Mouse (Mus musculus) right cerebral cortex, adult 2 months (tissue): ENCODE data around the gene Dmac1.
"Not testable (repeated sequence)": the region's sequence is repeated elsewhere in the genome, so short reads cannot be mapped to it uniquely, and the experiment has no call there.

Experiments
- DNase-seq, 2 experiments: peaks; one replicate each; pipeline ENCODE4 v3.0.0; 2021 to 2022; ENCODE audit warnings: low spot score in 2 of 2

The Dmac1 gene

DNA sequence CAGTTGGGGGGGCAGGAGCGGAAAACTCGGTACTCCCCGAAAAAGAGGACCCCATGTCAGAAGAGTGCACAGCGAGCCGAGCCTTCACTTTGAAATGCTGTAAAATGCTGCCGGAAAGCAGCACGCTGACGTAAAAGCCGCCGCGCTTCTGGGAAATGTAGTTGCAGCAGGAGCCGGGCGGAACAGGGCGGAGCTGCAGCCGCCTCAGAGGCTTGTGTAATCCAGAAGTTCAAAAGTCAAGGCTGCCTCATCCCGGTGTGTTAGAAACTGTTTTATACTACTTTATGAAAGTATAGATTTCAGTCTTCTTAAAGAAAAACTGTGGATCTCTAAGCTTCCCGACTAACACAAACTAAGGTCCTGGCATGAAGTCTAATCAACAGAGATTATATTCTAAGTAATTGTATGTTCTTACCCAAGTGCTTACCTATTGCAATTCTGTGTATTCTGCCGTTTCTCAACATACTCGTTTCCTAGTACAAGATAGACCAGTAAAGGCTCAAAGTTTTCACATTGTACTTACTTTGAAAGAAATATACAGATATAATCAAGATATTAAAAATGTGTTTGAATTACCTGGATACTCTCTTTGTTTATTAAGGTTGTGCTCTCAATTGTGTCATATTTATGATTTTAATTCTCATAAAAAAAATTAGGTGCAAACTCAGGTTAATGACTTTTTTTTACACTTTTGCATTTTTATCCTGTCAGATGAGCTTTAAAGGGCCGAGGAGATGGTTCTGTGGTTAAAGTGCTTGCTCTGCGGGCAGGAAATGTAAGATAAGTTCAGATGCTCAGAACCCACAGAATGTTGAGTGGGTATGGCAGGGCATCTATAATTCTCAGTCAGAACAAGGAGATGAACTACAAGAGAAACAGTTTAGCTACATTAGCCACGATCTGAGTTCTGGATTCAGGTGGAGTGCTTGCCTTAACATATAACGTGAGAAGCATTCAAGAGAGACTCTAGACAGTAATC lies at the start of gene Dmac1:
Dmac1 (minus strand) TSS at position 109 of the 979 bp plus-strand sequence.
- peak; percentile 98 to 99 for DNase-seq

DNA sequence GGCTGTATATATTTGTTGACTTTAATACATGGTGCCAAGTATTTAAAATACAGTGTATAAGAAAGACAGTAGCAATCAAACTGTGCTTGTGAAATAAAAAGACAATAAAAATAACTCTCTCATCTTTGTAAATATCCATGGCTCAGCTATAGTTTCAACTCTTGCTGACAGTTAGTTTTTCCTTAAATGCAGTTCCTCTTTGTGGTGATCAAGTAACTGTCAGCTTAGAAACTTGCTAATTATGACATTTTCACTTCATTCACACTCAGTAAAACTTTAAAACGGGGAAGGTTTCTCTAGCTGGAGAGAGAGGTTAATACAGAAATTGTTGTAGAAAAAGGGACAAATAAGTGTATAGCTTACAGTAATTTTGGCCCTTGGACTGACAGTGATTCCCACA lies 37.3 kb upstream of the Dmac1 start:
- DNase-seq, result no peak

DNA sequence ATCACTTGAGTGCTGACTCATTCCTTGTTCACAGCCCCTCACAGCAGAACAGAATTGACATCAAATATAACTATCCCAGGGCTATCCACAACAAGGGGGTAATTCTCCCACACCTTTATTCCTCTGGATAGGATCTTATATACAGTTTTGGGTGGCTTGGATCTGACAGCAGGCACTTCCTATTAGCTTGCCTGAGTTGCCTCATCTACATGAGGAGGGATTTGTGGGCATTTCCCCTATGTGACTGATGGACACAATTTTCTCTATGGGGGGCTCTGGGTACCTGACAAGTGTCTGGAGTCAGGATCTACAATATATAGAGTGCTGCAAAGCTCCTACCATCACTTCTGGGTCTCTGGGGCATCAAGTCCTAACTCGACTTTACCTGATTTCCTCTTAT lies 36.9 kb upstream of the Dmac1 start:
- DNase-seq, result no peak

DNA sequence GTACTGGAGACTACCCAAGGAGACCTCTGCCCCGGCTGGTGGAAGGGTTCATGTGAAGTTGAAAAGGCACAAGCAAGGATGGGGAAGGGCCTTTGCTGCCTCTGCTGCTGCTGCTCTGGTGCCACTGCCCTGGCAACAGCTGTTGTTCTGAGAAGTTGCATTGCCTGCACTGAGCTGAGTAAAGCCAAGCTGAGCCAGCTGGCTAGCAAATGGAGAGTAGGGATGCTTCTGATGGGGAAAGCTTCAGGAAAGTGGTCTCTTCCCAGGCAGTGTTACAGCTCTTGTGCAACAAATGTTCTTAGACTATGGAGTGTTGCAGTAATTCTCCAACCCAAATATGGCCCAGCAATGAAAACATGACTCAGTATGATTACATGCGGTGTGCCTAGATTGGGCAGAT lies 33.8 kb upstream of the Dmac1 start:
- DNase-seq, result no peak

DNA sequence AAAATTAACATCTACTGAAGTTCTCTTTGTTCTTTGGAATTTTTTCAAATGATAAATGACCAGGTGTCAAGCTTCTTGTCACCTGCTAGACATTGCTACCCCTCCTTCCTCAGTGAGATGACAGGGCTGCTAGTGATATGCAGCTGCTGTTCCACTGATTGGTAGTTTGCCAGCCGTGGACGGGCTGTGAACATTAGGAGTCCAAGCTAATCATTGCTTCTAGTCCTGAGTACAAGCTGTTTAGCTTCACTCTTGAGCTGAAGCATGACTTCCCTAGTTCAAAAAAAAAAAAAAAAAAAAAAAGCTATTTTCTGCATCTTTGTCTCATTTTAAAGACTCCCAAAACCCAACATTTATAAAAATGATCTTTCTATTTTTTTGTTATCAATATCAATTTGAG lies 33.2 kb upstream of the Dmac1 start:
- no peak for DNase-seq

DNA sequence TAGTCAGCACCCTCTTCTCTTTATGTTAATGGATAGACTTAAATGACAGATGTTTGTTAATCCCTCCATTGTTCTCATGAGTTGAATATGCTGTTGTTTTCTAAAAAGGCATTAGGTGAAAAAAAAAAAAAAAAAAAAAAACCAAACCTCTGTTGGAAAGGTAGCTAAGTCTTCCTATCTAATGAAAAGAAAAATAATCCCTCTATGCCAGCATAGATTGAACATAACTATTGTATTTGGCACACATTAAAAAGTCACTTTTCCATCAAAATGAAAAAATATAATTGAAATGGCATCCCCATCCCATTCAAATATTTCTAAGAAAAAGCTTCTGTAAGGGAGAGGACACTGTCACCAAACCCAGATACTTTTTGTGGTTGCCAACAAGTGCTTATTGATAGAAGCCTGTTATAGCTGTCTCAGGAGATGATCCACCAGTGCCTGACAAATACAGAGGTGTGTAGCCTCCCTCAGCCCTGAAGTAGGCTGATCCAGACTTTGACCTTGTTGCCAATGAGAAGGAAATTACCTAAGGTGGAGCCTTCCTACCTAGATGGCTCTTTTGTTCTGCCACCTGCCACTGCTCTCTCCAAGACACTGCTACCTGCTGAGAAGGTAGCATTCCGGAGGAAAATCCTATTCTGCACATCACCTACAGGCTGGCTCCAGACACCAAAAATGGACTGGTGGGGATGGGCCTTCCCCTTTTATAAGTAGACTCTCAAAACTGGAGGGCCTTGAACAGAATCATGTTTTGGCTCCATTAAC lies 22.3 kb upstream of the Dmac1 start:
- DNase-seq, result no peak

DNA sequence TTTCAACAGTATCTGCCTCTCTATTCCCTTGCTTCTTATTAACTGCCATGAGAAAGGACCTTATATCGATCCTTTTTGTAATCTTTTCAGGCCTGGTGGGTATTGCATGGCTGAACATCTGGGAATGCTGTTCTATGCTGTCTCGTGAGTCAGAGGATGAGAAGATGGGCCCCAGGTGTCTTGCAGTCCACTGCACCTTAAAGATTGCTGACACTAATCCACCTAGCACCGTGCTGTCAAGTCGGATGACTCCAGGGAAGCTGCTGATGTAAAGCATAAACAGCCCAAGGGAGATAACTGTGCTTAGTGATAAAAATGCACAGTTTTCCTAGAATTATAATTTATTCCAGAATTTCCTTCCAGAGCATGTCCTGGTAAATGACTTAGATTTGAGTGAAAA lies 14.2 kb upstream of the Dmac1 start:
- DNase-seq, result no peak

DNA sequence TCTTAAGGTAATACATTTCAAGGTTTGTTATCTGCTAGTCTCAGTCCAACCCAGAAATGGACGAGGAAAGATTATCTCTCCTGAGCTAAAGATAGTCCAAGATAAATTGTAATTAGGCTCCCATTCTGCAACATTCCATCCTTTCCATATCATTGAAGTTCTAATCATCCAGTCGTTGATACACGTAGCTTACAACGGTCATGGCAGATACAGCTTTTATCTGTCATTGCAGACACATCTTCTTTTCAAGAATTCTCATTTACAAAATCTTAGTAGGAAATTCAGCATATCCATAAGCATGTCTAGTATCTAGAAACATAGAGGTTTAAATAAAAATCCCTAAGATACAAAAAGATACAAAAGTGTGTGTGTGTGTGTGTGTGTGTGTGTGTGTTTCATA lies 13.0 kb upstream of the Dmac1 start:
- no peak for DNase-seq

DNA sequence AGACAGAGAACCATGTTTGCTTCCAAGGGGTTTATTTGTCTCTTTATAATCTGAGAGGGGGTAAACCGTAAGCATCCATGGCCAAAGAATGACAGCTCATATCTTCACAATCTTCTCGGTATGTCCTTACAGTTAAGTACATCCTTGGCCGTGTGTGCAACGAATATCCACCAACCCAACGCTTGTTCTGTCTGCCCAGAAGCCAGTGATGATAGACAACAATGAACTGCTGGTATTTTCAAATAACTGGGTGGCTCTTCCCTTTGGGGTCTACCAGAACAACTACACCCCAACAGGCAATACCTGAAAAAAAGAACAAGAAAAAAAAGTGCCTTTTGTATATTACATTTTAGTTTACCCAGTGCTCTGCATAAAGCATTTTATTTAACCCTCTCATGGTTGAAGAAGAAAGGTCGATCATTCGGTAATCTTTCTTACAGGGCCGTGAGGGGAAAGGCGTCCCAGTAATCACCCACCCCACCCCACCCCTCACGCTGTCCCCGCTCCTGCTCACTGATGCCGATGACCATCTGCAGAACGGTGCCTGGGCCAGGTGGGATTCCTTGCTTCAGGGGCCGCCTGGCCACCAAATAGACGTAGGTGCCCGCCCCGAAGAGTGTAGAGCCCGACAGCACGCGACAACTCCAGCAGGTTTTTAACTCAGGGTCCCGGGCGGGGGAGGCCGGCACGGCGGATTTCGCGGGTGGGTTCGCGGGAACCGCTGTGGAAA lies 473 bp downstream of the Dmac1 start:
- DNase-seq, result no peak

DNA sequence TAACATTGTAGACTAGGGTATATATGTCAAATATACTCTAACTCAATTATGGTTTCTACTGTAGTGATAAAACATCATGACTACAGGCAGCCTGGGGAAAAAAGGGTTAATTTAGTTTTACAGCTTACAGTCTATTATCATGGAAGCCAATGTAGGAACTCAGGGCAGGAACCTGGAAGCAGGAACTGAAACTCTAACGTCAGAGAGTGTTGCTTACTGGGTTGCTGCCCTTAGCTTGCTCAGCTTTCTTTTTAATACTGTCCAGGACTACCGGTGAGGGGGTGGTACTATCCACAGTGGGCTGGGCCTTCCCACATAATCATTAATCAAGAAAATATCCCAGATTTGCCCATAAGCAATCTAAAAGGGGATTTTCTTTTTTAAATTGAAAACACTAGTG lies 2.4 kb downstream of the Dmac1 start:
- no peak for DNase-seq

DNA sequence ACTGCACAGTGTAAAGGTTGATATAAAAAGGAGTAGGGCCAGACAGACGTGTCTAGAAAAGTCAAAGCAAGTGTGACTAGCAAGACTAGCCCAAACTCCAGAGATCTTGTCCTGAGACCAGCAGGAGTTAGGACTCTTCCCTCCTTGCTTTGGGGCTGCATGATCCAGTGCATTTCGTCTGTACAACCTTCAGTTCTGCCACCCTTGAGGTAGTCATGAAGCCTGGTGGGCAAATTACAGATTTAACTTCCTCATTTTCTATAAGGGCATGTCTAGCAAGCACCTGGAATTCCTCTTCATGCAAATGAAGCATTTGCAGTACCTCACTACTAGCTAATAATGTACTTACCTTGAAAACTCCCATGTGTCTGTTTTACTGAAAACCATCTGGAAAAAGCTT lies 10.2 kb downstream of the Dmac1 start:
- no peak for DNase-seq

DNA sequence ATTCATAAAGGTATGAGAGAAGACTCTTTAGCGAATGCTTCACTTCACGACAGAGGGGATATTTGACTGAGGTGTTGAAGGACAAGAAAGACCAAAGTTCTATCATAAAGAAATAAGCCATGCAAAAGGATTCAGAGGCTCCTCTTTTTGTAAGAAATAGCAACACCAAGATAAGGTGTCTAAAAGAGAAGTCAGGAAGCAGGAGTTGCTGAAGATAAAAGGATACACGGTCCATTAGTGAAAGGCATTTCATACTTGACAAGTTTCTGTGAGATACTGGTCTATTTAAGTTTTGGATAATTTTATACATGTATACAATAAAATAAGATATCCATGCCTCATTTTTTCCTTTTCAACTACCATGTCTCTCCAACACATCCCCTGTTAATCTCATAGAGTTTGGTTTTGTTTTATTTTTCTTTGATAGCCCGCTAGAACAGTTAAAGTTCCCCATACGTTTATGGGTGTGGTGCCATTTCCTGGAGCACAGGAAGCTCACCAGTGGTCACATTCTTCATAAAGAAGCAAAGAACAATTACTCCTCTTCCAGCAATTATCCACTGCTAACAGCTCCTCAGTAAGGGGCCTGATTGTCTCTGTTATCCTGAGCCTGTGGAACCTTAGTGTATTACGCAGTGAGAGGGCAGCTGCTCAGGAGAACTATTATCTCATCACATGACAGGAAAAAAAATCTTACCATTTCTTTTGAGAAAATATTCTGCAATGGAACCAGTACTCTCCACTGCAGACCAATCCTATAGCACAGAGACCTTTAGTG lies 11.1 kb downstream of the Dmac1 start:
- DNase-seq, result no peak

DNA sequence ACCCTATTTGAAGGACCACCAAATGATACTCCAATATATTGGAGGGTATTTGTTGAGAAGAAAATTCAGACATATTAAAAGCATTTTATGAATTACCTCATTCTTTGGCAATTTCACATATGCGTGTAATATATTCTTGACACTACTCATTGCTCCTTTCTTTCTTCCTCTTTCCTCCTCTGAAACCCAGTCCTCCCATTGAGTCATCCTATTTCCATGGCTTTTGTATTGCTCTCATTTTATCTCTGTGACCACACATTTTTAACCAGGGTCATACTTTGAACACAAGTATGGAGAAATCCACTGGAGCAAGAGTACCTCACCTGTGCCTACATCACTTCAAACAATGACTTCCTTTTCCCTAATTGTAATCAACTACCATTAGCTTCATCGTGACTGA lies 13.9 kb downstream of the Dmac1 start:
- DNase-seq, result no peak

DNA sequence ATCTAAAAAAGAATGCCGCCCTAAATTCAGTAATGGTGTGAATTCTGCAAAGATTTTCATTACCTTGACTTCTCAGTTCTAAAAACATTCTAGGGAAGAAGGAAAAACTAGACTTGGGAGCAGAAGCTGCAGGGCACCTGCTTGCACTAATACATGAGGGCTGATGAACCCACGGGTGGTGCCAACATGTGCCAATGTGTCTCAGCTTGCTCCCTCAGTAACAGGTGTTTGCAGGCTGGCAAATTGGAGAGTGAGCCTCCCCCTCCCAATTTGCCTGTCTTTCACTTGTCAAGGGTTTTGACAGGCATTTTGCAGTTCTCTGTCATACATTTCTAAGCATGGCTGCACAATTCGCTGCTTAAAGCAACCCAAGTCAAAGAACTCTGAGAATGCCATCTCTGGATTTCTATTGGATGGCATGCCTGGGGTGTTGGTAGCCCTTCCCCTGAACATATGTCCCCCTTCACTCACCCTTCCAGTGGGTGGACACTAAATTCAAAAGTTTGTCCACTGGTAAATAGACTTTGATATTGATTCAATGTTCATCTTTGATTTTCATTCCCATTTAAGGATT lies 14.5 kb downstream of the Dmac1 start:
- no peak for DNase-seq

DNA sequence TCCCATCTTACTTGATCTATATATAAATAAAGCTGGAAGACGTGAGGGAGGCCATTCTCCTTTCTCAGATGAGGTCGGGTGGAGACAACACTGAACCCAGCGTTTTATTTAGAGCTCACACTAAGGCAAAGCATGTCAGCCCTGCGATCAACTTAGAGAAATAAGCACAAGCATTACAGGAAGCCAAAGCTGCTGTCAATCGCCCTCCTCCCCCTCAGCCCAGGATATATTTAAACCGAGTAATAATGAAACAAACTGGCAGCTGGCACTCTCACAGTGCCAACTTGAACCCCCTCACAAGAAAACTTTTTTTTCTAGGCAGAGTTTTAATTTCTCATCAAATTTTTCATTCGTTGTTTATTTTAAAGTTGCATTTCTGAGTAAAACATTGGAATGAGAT lies 15.7 kb downstream of the Dmac1 start:
- peak; percentile 10 to 24 for DNase-seq

DNA sequence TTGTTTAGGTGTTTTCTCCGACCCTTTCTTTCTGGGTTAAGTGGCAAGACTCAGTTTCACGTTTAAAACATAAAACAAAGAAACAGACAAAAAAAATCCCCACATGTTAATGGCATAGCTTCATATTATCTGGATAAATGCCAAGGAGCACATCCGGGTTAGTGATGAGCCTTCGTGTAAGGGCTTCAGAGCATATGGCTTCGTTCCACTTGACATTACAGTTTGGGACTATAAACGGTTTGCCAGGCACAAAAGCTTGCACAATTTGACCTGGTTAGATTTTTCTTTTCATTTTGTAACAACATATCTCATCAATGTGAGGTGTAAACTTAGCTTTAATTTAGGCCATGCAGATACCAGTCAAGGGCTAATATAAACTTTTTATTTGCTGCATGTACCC lies 17.9 kb downstream of the Dmac1 start:
- no peak for DNase-seq

DNA sequence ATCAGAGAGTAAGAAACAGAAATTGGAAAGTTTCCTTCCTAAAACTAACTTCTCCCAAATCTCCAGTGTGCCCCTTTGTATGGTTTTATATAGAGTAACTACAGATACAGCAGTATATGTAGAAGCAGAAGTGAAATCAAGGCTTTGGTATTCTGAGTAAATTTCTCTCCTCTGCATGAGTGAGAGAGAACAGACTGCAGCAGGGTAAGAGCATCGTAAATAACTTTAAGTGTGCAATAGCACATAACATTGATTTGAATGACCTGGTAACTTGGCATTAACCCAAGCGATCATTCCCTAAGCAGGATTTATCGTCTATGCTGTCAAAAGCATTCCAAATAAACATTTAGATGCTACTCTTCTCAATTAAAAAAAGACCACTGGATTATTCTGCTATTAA lies 18.7 kb downstream of the Dmac1 start:
- no peak for DNase-seq

DNA sequence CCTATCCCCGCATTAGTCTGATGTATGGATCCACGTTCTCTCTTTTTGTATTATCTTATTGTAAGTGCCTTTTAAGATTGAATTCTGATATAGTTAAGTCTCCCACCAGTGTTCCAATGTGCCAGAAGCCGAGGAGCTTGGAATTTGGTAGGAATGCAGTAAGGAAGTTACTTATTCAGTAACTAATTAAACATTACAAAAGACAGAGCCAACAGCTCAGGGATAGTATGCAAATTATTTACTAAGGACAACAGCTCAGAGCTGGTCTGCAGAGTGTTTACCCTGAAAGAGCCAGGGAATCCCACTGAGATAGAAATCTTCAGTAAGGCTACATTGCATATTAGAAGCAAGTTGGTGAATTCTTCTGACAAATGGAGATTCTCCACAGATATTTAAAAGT lies 43.5 kb downstream of the Dmac1 start:
- not testable (repeated sequence) for DNase-seq
